Mouse (Mus musculus) gastrocnemius, adult 2 months (tissue): ENCODE measurements at regions not wholly inside any gene's neighbourhood (a gene's known extent, or its start where the extent isn't known, plus 50 kb on each side); places are given as distances from the start of the nearest gene placed in this dataset.
"Not testable (repeated sequence)": the region's sequence is repeated elsewhere in the genome, so short reads cannot be mapped to it uniquely, and the experiment has no call there.

Source experiments
- DNase-seq: peaks from one replicate; pipeline ENCODE4 v3.0.0; 2022
- H3K27ac ChIP-seq: fragments of 200-600 bp; 2 replicates; pipeline ENCODE4 v1.8.1; 2022; ENCODE audit warnings: mild to moderate bottlenecking
- H3K4me3 ChIP-seq: fragments of 200-600 bp; 2 replicates; pipeline ENCODE4 v1.8.1; 2022; ENCODE audit warnings: mild to moderate bottlenecking, moderate library complexity
- CTCF ChIP-seq: fragments of 200-600 bp; IDR thresholded peaks from 2 replicates; pipeline ENCODE4 v1.8.1; 2022; ENCODE audit warnings: antibody characterized with exemption, mild to moderate bottlenecking, moderate library complexity
- intact Hi-C: fragments of 180-260 bp; cut with DNase I; formaldehyde crosslinking; loops from one replicate; pipeline ENCODE4 v1.15.1; 2025

- intact Hi-C loops = no loop called here
- DNase-seq = no peak
Measured at GRCm38 (mm10) chr15:10090384-10091092, 86.5 kb upstream of the Prlr start.

GRCm38 (mm10) chr15:10103350-10103749 lies 73.7 kb upstream of the Prlr start:
- no peak overlapping the region for H3K4me3 ChIP-seq
- no peak for DNase-seq
- TF ChIP-seq CTCF = no peak
- H3K27ac ChIP-seq = no peak overlapping the region
- intact Hi-C loops = no loop called here

More at GRCm38 (mm10) chr15:10090384-10091092, 86.5 kb upstream of the Prlr start:
- Histone ChIP-seq H3K27ac (no peak overlapping the region), H3K4me3 (no peak overlapping the region)
- TF ChIP-seq CTCF = no peak

DNA sequence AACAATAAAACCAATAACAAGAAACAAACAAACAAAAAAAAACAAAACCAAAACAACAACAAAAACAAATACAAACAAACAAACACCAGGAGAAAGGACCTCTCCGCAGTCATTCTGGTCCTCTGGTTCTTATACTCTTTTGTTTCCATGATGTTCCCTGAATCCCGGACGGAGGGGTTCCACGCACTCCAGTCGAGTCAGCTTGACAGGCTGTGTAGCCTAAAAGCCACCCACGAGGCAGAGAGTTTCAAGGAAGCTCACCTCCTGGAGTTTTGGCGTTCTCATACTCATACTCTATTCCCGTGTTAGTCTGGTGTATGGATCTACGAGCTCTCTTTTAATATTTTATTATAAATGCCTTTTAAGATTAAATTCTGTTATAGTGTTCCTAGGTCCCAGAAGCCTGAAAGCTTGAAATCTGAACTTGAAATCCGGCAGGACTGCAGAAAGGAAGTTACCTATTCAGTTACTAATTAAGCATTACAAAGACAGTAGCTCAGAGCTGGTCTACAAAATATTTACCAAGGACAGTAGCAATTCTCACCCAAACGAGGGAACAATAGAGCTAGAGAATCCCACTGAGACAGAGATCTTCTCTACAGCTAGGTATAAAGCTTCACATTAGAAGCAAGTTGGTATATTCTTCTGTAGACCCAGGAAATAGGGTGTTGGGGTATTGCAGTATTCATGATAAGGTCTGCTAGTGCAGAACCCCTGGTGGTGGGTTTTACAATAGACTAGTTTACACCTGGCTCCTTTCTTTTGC lies 71.6 kb upstream of the Prlr start:
- intact Hi-C loops, H3K27ac ChIP-seq, H3K4me3 ChIP-seq, DNase-seq: not testable (repeated sequence)

DNA sequence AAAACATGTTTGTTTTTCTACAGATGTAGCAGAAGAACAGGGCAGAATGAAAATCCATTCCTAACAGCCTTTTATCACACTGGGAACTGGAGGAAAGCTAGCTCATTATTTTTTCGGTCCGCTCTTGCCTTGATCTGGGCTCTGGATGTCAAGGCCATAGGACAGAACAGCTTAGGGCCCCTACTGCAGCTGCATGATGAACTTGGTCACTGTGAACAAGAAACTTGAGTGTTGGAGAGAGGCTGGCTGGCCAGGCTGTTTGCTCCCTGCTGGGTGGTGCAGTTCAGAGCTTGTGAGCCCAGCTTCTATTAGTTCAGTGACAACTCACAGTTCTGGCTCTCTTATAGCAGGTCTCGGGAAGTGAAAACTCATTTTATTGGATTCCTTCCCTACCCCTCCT lies 70.2 kb upstream of the Prlr start:
- H3K4me3 ChIP-seq = no peak overlapping the region
- no peak for DNase-seq
- no peak for TF ChIP-seq CTCF
- no peak overlapping the region for H3K27ac ChIP-seq
- intact Hi-C loops = no loop called here
